Mouse (Mus musculus) WW6 (cell line): ENCODE measurements around the gene Crybg3.

Source experiments
- DNase-seq: peaks from one replicate; pipeline ENCODE4 v3.0.0-alpha.2; 2013; ENCODE audit warnings: low read depth, low spot score

Gene Crybg3

DNA sequence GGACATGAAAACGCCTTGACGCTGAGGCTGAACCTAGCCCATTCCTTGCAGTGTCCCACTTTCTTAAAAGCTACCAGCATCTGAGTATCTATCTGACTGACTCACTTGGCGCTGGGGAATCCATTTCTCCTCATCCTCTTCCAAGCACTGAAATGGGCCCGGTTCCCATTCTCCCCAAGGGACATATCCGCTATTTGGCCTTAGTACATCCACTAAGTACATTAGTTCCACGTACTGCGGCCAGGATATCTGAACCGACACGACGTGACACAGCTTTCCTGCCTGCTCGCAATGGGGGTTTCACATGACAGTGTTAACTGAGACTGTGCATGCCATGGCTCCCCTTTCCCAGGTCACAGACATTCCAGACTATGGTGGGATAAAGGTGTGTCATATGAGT lies 66.4 kb downstream of the Crybg3 start:
- DNase-seq, result no peak

DNA sequence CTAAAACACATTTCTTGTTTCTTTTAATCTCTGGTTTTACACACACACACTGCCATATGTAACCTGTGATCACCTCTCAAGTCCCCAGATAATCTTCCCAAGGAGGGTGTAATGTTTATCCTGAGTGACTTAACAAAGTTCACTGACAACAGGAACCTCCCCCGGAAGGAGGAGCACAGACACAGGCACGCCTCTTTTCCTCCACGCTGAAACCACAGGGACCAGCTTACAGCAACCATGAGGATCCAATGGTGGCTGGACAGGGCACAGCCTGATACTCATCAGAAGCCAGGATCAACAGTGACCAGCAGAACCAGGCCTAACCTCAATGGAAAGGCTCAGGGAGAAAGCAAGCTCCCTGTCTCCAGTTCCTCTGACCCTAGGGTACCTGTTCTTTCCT lies 68.2 kb downstream of the Crybg3 start:
- no peak for DNase-seq

DNA sequence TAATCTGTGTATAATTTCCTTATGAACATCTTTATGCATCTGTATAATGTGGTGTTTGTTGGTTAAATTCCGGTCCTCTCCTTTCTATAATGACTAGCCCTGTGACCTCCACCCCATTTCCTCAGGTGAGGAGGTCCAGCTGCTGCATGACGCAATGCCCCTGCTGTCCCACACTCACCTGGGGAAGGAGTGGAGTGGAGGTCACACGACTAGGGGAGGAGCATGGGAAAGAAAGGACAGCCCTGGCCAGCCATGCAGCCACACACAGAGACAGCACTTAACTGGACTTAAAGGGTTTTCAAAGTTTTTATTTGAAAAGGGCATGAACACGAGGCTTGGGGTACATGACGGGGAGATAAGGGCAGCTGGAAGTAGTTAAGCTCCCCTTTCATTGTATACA lies 69.5 kb downstream of the Crybg3 start:
- no peak for DNase-seq

DNA sequence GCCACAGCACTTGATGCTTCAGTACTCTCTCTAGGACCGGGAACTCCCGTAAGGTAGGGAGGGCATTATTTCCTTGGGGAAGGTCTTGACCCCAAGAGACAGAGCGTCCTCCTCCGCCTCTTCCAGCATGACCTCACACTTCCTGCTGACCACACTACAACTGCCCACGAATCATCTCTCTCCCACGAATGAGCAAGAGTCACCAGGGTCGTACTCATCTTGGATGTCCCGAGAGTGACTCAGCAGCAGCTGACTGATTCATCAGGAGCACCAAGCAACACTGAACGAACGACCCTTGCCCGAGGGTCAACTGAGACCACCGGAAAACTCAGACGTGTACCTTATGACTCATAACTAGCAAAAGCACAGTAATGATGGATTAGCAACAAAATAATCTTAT lies 71.2 kb downstream of the Crybg3 start:
- no peak for DNase-seq

DNA sequence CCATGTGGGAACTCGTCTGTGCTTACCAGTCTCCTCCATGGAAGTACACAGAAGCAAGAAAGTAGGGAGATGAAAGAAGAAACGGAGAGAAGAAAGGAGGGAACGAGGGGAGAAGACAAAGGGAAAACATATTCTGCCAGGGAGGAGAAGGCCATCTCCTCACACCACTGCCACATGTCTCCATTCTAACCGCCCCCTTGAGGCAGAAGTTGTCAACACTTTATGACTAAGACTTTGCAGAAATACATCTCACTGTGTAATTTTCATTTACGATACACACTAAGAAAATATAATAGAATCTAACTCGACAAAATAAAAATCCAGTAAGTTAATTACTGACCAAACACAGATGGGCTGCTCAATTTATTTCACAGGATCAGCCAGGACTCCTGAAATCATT lies 73.8 kb downstream of the Crybg3 start:
- no peak for DNase-seq

DNA sequence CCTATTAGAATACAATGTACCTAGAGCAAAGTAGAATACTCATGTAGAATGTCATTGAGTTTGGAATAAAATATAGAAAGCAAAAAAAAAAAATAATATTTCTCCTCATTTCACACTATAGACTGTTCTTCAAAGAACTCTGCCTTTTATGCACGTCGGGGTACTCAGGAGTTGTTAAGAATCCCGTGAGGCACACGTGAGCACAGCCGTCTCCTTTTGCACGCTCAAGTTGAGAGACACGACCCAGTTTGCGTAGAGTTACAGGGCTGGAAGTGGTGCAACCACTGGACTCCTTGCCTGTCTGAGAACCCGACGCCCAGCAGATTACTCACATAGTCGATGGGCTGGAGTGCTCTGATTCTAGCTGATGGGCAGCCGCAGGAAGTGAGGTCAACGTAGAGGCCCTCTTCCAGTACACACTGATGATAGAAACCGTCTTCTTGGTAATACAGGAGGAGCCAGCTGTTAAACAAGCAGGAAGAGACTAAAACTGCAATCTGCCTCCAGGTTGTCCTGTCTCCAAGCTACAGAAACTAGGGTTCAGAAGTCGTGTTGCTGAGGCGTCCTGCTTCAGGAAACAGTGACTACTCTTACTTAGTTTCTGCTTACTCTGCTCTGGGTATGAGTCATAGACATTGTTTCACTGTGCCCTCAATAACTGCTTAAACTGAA lies 78.9 kb downstream of the Crybg3 start:
- DNase-seq, result no peak

DNA sequence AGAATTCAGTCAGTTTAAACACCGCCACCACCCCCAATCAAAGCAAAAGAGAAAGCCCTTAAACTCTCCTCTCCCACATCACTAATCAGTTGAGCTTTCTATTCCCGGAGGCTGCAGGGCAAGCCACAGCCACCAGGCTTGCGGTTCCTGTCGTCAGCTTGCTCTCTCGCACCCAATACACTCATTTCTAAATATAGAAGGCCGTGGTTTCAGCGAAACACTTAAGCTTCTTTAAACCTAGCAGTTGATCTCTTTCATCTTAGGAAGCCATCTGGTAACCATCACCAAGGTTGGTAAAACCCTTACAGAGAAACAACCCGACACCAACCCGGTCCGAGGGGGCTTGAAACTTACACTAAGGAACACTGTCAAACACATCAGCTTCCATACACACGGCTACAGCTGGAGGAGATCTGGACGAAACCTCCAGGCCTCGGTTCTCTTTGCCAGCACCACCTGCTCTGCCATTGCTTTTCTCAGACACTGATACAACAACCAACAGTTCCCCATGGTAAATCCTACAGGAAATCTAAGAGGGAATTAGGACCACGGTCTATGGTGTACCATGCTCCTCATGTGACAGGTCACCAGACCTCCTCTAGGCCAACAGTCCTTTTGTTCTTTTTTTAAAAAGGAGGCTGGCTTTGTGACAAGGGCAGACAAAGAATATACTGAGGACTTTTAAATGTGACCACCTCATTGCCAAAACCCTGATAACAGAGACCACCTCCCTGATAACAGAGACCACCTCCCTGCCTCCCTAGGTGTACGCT lies 83.1 kb downstream of the Crybg3 start:
- no peak for DNase-seq

DNA sequence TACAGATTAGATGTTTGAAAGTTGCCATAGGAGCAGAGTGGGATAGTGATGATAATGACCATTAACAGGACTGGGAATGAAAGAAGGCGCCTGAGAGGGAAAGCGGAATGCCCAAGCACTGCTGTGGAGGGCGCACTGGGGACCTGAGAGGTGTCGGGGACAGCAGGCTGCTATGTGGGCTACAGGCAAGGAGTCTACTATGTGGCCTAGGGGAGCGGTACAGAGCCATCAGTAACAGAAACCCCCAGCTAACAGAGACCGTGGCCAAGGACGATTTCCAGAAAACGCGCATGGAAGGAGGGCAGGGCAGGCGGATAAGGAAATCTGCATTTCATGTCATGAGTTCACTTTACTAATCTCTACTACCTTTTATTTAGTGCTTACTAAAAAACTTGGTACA lies 83.8 kb downstream of the Crybg3 start:
- DNase-seq, result no peak

DNA sequence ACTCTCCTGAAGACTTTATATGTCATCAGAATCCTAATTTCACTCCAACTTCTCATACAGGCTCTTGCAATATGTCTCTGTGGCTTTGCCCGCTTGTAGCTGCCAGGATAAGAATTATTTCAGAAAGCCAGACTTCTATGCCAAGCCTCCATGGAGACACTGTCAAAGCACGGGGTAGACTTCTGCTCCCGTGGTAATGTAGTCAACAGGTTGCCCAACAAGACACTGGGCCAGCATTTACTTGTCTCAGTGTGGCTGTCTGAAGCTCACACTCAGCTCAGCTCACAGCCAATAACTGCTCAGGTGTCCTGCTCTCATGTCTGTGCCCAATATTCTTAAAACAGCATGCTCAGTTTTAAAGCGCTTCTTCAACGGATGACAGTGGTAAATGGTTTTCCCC lies 85.6 kb downstream of the Crybg3 start:
- no peak for DNase-seq

DNA sequence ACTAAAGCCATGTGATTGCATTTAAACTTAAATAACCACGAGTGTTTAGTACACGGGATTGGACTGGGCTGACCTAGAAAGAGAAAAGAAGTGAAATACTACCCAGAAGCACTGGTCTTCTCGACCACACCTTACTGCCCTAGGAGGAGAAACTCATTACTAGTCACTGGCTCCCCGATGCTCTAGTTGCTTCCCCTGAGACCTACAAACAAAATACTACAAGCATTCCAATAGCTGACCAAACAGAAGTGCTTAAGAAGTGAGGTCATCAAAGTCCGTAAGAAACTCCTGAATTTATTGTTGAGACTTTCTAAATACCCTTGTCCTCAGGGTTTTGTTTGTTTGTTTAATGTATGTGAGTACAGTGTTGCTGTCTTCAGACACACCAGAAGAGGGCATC lies 90.9 kb downstream of the Crybg3 start:
- DNase-seq, result no peak

DNA sequence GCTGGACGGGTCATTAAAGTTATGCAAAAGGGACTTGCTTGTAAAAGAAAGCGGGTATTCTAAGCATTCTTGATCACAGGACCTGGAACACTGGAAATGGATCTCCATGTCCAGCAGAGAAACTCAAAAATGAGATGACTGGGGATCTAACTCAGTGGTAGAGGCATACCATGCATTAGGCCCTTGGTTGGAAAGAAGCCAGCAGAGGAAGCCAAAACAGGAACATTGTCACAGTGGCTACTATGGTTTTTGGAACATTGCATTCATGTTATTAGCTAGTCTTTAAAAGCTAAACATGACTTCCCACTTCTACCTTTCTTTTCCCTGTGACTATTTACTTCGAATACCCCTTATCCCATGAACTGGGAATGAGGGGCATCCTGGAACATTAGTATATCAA lies 101.6 kb downstream of the Crybg3 start:
- no peak for DNase-seq

DNA sequence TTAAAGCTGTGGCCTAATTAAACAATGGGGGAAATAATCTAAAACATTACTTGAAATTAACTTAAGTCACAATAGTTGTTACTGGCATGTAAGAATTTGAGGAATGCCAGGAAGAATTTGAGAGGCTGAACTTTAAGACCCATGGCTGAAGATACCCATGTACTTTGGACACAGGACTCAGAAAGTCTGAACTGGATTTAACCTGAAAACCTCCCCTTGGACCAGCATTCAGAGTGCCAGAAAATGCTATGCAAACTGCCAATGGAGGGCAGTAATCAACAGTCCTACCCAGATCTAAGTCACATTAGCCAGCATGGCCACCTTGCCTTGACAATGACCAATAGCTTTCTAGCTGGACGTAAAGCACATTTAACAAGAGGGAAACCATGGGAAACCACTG lies 102.8 kb downstream of the Crybg3 start:
- no peak for DNase-seq

DNA sequence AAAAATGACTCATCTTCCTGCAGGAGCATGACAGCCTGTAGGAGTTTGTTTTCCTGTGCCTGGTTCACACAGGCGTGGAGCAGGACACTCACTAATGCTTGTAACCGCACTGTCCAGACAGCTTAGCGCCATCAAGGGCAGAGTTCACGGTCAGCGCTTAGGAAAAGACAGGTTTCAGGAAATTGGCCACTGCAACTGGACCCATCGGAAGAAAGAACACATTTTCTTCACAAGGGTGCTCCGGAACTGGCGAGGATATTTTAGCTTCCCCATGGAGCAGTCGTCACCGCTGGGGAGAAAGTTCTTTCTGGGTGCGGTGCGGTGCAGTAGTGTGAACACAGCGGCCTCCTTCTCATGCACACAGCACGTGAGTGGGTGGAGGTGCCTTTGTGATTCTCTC lies 107.6 kb downstream of the Crybg3 start:
- DNase-seq, result no peak

DNA sequence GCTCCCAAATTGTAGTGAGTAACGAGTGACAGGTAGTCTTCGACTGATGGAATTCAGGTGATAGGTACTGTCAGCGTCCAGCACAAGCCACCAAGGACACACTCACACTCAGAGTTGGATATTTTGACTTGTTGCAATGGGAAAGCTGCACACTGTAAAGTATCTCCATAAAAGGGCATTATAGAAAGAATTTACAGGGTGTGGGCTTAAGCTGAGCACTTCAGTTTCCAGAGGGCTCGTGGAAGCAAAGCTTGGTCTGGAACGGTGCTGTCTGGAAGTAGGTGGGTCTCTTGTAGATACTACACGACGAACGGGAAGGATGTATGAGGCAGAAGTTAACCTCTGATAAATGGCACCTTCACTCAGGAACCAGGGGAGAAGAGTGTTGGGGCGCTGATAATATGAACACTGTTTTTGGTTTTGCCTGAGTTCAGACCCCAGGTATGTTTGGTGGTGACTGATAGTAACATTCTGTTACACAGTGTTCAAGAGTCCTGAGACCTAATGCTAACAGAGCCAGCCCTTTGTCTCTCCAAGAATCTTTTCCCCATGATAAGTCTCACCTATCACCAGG lies 112.7 kb downstream of the Crybg3 start:
- DNase-seq, result no peak

DNA sequence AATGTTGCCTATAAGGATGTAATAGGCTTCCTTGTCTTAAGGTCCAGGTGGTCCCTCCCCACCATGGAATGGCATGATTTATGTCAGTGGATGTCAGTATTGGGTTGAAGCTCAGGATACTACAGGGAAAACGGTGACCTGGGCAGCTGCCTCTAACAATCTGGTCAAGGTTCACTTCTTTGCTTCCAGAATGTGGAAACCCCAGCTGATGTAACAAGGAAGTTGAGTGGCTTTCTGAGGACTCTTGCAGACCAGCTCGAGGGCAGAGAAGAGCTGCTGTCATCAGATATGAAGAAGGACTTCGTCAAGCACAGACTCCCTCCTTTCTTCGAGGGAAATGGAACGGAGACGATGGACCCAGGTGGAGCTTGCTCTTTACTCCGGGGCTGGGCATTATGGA lies 113.5 kb downstream of the Crybg3 start:
- DNase-seq, result no peak

DNA sequence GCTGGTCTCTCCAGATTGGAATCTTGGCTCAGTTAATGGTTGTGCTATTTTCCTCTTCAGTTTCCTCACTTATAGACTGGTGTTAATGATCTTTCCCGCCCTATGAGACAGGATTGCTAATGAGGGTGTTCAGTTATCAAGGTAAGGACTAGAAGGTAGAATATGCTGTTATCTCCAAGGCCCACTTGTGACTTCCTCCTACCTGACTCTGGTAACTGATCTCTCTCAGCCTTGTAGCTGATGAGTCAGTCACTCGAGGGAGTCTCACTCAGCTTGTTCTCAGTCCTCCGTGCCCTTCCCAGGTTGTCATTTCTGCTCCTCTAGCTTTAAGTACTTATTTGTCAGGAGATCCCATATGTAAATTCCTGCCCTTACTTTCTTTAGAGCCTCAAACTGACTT lies 122.8 kb downstream of the Crybg3 start:
- DNase-seq, result no peak

DNA sequence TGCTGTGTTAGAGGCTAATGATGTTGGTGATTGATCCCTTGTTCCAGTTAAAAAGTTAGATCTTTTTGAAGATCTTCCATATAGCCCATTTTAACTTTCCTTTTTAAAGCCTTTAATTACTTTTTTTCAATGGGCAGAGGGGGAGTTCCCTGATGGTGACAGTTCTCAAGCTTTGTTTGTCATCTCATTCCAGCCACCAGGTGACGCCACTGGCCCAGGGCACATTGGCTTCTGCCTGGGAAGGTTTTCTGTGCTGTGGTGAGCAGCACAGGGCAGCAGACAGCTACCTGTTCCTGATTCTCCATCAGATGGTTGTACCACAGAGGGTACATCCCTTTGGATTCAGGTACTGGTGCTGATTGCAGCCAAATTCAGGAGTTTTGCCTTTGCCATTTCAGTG lies 126.0 kb downstream of the Crybg3 start:
- peak; percentile 24 for DNase-seq

DNA sequence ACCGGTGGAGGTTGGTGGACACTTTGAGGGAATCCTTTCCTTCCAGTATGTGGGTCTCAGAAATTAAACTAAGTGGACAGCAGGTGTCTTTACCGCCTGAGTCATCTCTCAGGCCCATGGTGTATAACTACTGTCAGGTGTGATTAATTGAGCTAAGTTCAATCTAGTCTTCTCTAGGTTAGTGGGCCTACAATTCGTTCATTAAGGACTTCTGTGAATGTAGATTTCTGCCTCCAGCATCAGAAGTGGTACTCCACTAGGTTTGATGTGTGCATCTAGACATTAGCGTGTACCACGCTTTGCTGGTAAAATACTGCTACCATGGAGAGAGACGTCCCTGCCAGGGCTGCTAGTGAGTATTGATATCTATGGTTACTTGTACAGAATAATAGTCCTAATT lies 128.2 kb downstream of the Crybg3 start:
- DNase-seq, result no peak

DNA sequence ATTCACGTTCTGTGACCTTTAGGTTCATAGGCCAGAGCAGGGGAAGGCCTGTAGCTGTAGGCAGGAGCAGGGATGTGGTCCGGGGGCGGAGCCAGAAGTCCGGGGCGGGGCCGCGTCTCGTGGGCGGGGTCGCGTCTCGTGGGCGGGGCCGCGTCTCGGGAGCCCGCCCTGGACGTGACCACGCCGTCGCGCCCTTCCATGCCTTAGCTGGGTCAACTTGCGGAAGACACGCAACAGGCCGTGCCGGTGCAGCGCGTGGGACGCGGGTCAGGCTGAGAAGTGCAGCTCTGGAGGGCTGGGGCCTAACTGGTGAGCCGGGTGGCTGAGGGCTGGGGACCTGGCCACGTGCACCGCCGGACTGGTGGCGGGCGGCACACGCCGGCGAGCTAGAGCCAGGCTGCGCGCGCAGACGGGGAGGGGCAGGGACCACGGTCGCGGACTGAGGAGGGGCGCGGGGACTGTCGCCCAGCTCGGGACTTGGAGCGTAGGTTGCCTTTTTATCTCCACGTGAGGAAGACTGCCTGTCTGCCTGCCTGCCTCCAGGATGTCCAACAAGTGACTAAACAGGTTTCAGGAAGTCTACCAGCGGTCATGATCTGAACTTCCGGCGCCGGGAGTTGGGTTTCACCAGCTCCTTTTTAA lies 129.0 kb downstream of the Crybg3 start, which contains the start of gene Riox2:
TSS of gene Riox2 (plus strand) at position 139 of the 642 bp plus-strand sequence.
- peak; percentile 56 for DNase-seq

DNA sequence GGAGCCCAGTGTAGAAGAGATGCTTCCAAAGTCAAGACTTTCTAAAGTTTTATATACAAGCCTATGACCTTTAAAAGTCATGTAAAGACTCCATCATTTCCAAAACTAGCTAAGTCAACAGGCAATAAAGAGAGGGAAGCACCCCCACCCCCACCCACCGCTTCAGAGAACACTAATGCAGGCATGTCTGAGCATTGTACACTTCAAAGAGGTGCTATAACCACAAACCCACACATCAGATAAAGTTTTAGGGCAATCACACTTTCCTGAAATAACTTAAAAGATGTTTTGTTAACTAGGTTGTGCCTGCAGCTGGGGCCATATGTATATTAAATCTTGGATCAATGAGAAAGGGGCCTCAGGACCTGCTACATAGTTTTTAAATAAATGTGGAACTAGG lies 130.9 kb downstream of the Crybg3 start:
- DNase-seq, result no peak

DNA sequence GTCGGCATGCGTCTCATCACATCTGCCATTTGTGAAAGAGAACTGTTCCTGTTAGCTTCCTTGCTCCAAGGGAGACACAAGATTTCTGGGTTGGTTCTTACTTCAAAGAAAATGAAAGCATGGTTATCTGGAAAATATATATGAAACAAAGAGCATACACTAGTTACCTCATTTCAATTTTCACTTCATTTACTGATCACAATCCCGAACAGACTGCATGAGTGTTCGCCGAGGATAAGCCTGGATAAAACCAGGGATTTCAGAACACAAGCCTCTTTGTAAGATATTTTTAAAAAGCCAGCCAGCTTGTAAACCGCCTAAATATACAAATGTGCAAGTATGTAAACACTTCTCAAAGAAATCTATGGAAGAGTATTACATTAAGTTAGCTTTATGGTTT lies 136.8 kb downstream of the Crybg3 start:
- no peak for DNase-seq

DNA sequence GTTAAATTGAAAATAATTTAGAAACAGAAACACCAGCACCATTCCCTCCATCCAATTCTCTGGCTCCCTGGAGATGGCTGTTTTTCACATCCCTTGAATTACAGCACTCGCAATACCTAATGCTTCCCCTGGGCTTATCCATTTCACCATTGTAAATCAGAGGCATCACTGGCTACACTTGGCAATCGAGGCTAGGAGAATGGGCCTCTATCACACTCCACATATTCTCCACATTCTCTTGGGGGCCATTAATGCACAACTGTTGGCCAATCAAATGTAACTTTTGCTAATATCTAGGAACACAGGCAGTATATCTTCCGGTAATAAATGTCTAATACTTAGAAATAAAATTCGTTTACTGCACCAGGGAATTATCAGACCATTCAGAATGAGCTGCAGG lies 137.2 kb downstream of the Crybg3 start:
- no peak for DNase-seq
